12 mouse cellular contexts compared by ENCODE assay signal in the genomic region with DNA sequence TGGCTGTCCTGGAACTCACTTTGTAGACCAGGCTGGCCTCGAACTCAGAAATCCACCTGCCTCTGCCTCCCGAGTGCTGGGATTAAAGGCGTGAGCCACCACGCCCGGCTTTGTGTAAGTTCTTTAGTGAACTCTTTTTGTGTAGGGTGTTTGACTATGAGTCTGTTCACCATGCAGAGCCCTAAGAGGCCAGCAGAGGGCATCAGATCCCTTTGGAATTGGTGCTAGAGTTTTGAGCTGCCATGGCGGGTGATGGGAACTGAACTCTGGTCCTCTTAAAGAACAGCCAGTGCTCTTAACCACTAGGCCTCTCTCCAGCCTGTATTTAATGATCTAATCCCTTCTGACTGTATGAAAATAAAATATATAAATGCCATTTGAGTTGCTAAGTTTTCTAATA. TPM values are rescaled to one million over a fixed set of nuclear protein-coding genes. Genes with fewer than 3 reads are reported as not detected.
DNase-seq lines count a peak whose midpoint lies in the region; ATAC-seq and TF ChIP-seq lines count a peak whose summit lies in the region.
"Had no signal": no experiment of that assay in that cellular context is flagged by ENCODE, and none has a peak within 500 bp of the region (broad histone marks: within the 10 kb centered on the region; RNA-seq: fewer than 3 reads in every experiment).

No protein-coding gene starts in this region.

- H3K36me3 ChIP-seq in hindbrain, embryonic 11.5 days (ENCODE audit: control insufficient read depth, insufficient read depth, low read length): no peaks in the 10 kb centered on the region
- peaks cover 68% of the 10 kb centered on the region for H3K36me3 ChIP-seq in hindbrain, embryonic 10.5 days
- peaks cover 46% of the 10 kb centered on the region for H3K36me3 ChIP-seq in forebrain, embryonic 12.5 days (replicated peaks)

- no peak overlapping the region for H3K9ac ChIP-seq in hindbrain, embryonic 11.5 days (ENCODE audit: low read depth, low read length)
- H3K9ac ChIP-seq in forebrain, embryonic 12.5 days: no peak overlapping the region
- H3K9ac ChIP-seq: heart, embryonic 12.5 days; midbrain, embryonic 12.5 days had no signal

- no peaks in the 10 kb centered on the region for H3K27me3 ChIP-seq in hindbrain, embryonic 11.5 days (ENCODE audit: control insufficient read depth, insufficient read depth, low read length)
- H3K27me3 ChIP-seq in hindbrain, embryonic 10.5 days (ENCODE audit: insufficient read depth, poor library complexity, severe bottlenecking): no peaks in the 10 kb centered on the region
- no peaks in the 10 kb centered on the region for H3K27me3 ChIP-seq in forebrain, embryonic 12.5 days
- H3K27me3 ChIP-seq: heart, embryonic 12.5 days; midbrain, embryonic 12.5 days had no signal

- WGBS in hindbrain, embryonic 11.5 days: 91% methylated on average over 6 of the region's 6 CpGs
- 96% methylated on average over 6 of the region's 6 CpGs for WGBS in hindbrain, embryonic 10.5 days
- 98% methylated on average over 6 of the region's 6 CpGs for WGBS in forebrain, embryonic 12.5 days

- ATAC-seq in hindbrain, embryonic 11.5 days (ENCODE audit: low FRiP score): no peak
- no peak for ATAC-seq in forebrain, embryonic 12.5 days (ENCODE audit: low FRiP score)

- TF ChIP-seq POLR2A in brain, embryonic 14.5 days (IDR thresholded peaks at IDR 0.05; ENCODE audit: borderline replicate concordance, extremely low read depth, insufficient read depth, insufficient read length, poor library complexity, severe bottlenecking): no peak

- TF ChIP-seq CTCF in brain, embryonic 14.5 days (IDR thresholded peaks at IDR 0.05; ENCODE audit: borderline replicate concordance, extremely low read depth, insufficient read depth, insufficient read length): peak; percentile 36; the same call in 1 of the 2 replicates

- H3K4me1 ChIP-seq in hindbrain, embryonic 11.5 days (replicated peaks; ENCODE audit: control insufficient read depth, insufficient read depth, low read length): no peaks in the 10 kb centered on the region
- no peaks in the 10 kb centered on the region for H3K4me1 ChIP-seq in hindbrain, embryonic 10.5 days (replicated peaks)
- H3K4me1 ChIP-seq in forebrain, embryonic 12.5 days: no peaks in the 10 kb centered on the region
- H3K4me1 ChIP-seq: midbrain, embryonic 12.5 days had no signal

- H3K4me3 ChIP-seq in hindbrain, embryonic 11.5 days (ENCODE audit: low read depth, low read length): no peak overlapping the region
- no peak overlapping the region for H3K4me3 ChIP-seq in hindbrain, embryonic 10.5 days
- no peak overlapping the region for H3K4me3 ChIP-seq in forebrain, embryonic 12.5 days (replicated peaks)
- H3K4me3 ChIP-seq: heart, embryonic 12.5 days; midbrain, embryonic 12.5 days had no signal

- intact Hi-C loops in gastrocnemius, postnatal 14 days (cut with DNase I; ENCODE audit: low total_unique reads): no loop called here

- no peaks in the 10 kb centered on the region for H3K9me3 ChIP-seq in hindbrain, embryonic 11.5 days (ENCODE audit: control insufficient read depth, low read length)
- peaks cover 5% of the 10 kb centered on the region for H3K9me3 ChIP-seq in hindbrain, embryonic 10.5 days
- peaks cover 6% of the 10 kb centered on the region; the same call in 1 of the 2 replicates for H3K9me3 ChIP-seq in forebrain, embryonic 12.5 days

- H3K27ac ChIP-seq in hindbrain, embryonic 11.5 days (ENCODE audit: low read depth, low read length): no peak overlapping the region
- no peak overlapping the region for H3K27ac ChIP-seq in hindbrain, embryonic 10.5 days
- no peak overlapping the region for H3K27ac ChIP-seq in forebrain, embryonic 12.5 days
- H3K27ac ChIP-seq: midbrain, embryonic 12.5 days had no signal

- peak; percentile 17 for DNase-seq in hindbrain, embryonic 11.5 days (ENCODE audit: low spot score)
- no peak for DNase-seq in hindbrain, embryonic 10.5 days (ENCODE audit: low spot score)
- peak; percentile 36 for DNase-seq in thymus, postnatal 14 days
- no peak for DNase-seq in thymus, postnatal 10 days (ENCODE audit: low spot score in 2 of 2)
- DNase-seq in brain, embryonic 14.5 days (ENCODE audit: low read depth): no peak
- DNase-seq in frontal cortex, postnatal 10 days (ENCODE audit: low spot score in 2 of 2): no peak
- no peak for DNase-seq in gastrocnemius, postnatal 14 days
- DNase-seq: embryo, embryonic 11 days had no signal

- H3K4me2 ChIP-seq in hindbrain, embryonic 11.5 days (replicated peaks; ENCODE audit: low read depth, low read length): no peak overlapping the region
- no peak overlapping the region for H3K4me2 ChIP-seq in forebrain, embryonic 12.5 days
- H3K4me2 ChIP-seq: heart, embryonic 12.5 days; midbrain, embryonic 12.5 days had no signal

RNA-seq across cellular contexts. Expression of a gene that starts 12.5 kb away (rescaled TPM):
- polyA plus RNA-seq in hindbrain, embryonic 11.5 days (2014; fragmentation: Nextera tagmentation; extraction: Ambion mirVana): 35.5 and 36.9 TPM in 2 replicates
- 25.0 and 27.8 TPM in 2 replicates for polyA plus RNA-seq in hindbrain, embryonic 10.5 days (2016; fragmentation: Nextera tagmentation; extraction: Ambion mirVana)
- polyA plus RNA-seq in brain, embryonic 14.5 days (2012; rRNA removed): 61.9 and 77.0 TPM in 2 replicates
- polyA plus RNA-seq in forebrain, embryonic 12.5 days (2016; fragmentation: Nextera tagmentation; extraction: Ambion mirVana): 32.7 and 35.9 TPM in 2 replicates
- 10 to 100 TPM; 60.8 to 68.0 TPM for total RNA-seq in gastrocnemius, postnatal 14 days (2021)

RNA-seq across cellular contexts. Expression of a gene that starts 12.6 kb away (rescaled TPM):
- polyA plus RNA-seq in hindbrain, embryonic 11.5 days (2014; fragmentation: Nextera tagmentation; extraction: Ambion mirVana): 36.4 and 39.3 TPM in 2 replicates
- polyA plus RNA-seq in hindbrain, embryonic 10.5 days (2016; fragmentation: Nextera tagmentation; extraction: Ambion mirVana): 37.7 and 39.1 TPM in 2 replicates
- 45.0 and 55.6 TPM in 2 replicates for polyA plus RNA-seq in brain, embryonic 14.5 days (2012; rRNA removed)
- 35.5 and 38.4 TPM in 2 replicates for polyA plus RNA-seq in forebrain, embryonic 12.5 days (2016; fragmentation: Nextera tagmentation; extraction: Ambion mirVana)
- total RNA-seq in gastrocnemius, postnatal 14 days (2021): 10 to 100 TPM; 11.1 to 13.2 TPM

RNA-seq across cellular contexts. Expression of a gene that starts 44.7 kb away (rescaled TPM):
- polyA plus RNA-seq in hindbrain, embryonic 11.5 days (2014; fragmentation: Nextera tagmentation; extraction: Ambion mirVana): 0.10 TPM in 1 of 2 replicates, not detected in the other
- polyA plus RNA-seq in hindbrain, embryonic 10.5 days (2016; fragmentation: Nextera tagmentation; extraction: Ambion mirVana): 0.21 TPM in 1 of 2 replicates, not detected in the other
- polyA plus RNA-seq in brain, embryonic 14.5 days (2012; rRNA removed): not detected in 2 replicates
- polyA plus RNA-seq in forebrain, embryonic 12.5 days (2016; fragmentation: Nextera tagmentation; extraction: Ambion mirVana): not detected in 2 replicates
- not detected for total RNA-seq in gastrocnemius, postnatal 14 days (2021)
- polyA plus RNA-seq: heart, embryonic 12.5 days; intestine, embryonic 14.5 days had no signal

Comparison
In these comparisons a context has a peak if more than half of its experiments do, and no peak if none do; other contexts are left out.
1. DNase-seq: peak in hindbrain, embryonic 11.5 days (single experiment) and thymus, postnatal 14 days (single experiment); none in hindbrain, embryonic 10.5 days (single experiment), thymus, postnatal 10 days (0 of 2), brain, embryonic 14.5 days (single experiment), frontal cortex, postnatal 10 days (0 of 2) and gastrocnemius, postnatal 14 days (single experiment).